In genomic region chr9:72274677-72275076, GRCm38 (mm10) we compare ENCODE assay signal across 8 mouse cellular contexts. TPM values are rescaled to one million over a fixed set of nuclear protein-coding genes. Genes with fewer than 3 reads are reported as not detected.
DNase-seq lines count a peak whose midpoint lies in the region; ATAC-seq and TF ChIP-seq lines count a peak whose summit lies in the region.

Zfp280d (plus strand) TSS chr9:72274860.

- peak; percentile 19; the same call in 1 of the 2 replicates for TF ChIP-seq POLR2A in bone marrow macrophage, adult 2 months (IDR thresholded peaks at IDR 0.05; ENCODE audit: borderline replicate concordance, low read depth, low read length)
- TF ChIP-seq POLR2A in embryonic fibroblast, embryonic 13.5 days (IDR thresholded peaks at IDR 0.05; ENCODE audit: low read depth, low read length): peak; percentile 66; the same call in 1 of the 2 replicates

- H3K9ac ChIP-seq in kidney, embryonic 15.5 days: peak within 1 kb of the TSS; percentile 86

- H3K36me3 ChIP-seq in heart, embryonic 10.5 days: no peaks in the 10 kb centered on the region
- H3K36me3 ChIP-seq in kidney, embryonic 15.5 days: no peaks in the 10 kb centered on the region

- H3K27me3 ChIP-seq in heart, embryonic 10.5 days (ENCODE audit: insufficient read depth, poor library complexity, severe bottlenecking): no peaks in the 10 kb centered on the region
- H3K27me3 ChIP-seq in kidney, embryonic 15.5 days: no peaks in the 10 kb centered on the region

- H3K9me3 ChIP-seq in heart, embryonic 10.5 days: peaks cover 6% of the 10 kb centered on the region; the same call in 1 of the 2 replicates
- H3K9me3 ChIP-seq in kidney, embryonic 15.5 days (replicated peaks): 0 out of 2 replicates have a peak, but pooled peaks cover 3% of the 10 kb centered on the region

- H3K4me3 ChIP-seq in bone marrow macrophage, adult 2 months (ENCODE audit: insufficient read depth, low read length): peak within 1 kb of the TSS; percentile 98
- H3K4me3 ChIP-seq in embryonic fibroblast, embryonic 13.5 days (ENCODE audit: insufficient read depth, low read length): peak within 1 kb of the TSS; percentile 90
- H3K4me3 ChIP-seq in heart, embryonic 10.5 days: peak within 1 kb of the TSS; percentile 85
- H3K4me3 ChIP-seq in kidney, embryonic 15.5 days (replicated peaks): peak within 1 kb of the TSS; percentile 60

- WGBS in heart, embryonic 10.5 days: 2% methylated on average over 37 of the region's 57 CpGs
- 1% methylated on average over 55 of the region's 57 CpGs for WGBS in kidney, embryonic 15.5 days

- peaks cover 17% of the 10 kb centered on the region for H3K4me1 ChIP-seq in bone marrow macrophage, adult 2 months (ENCODE audit: control insufficient read depth, insufficient read depth, low read length)
- H3K4me1 ChIP-seq in embryonic fibroblast, embryonic 13.5 days (ENCODE audit: control insufficient read depth, insufficient read depth, low read length): no peaks in the 10 kb centered on the region; the same call in 1 of the 2 replicates
- H3K4me1 ChIP-seq in heart, embryonic 10.5 days: peaks cover 13% of the 10 kb centered on the region
- peaks cover 13% of the 10 kb centered on the region for H3K4me1 ChIP-seq in kidney, embryonic 15.5 days

- DNase-seq in A20 (ENCODE audit: low read depth, low spot score) (peak; percentile 92), liver (peak; percentile 93)
- peak; percentile 95 for DNase-seq in heart, embryonic 10.5 days (ENCODE audit: low spot score)
- peak; percentile 86 to 92 for DNase-seq in spleen, postnatal 4 days (ENCODE audit: low spot score in 2 of 2)

- H3K27ac ChIP-seq in bone marrow macrophage, adult 2 months (ENCODE audit: insufficient read depth, low read depth, low read length): peak within 1 kb of the TSS; percentile 84
- peak within 1 kb of the TSS; percentile 86 for H3K27ac ChIP-seq in embryonic fibroblast, embryonic 13.5 days (ENCODE audit: insufficient read depth, low read length)
- peak within 1 kb of the TSS; percentile 98 for H3K27ac ChIP-seq in heart, embryonic 10.5 days
- peak within 1 kb of the TSS; percentile 96 for H3K27ac ChIP-seq in kidney, embryonic 15.5 days

- peak within 1 kb of the TSS; percentile 78 for H3K4me2 ChIP-seq in kidney, embryonic 15.5 days

- TF ChIP-seq CTCF in bone marrow macrophage, adult 2 months (IDR thresholded peaks at IDR 0.05; ENCODE audit: low read depth, low read length): no peak
- TF ChIP-seq CTCF in embryonic fibroblast, embryonic 13.5 days (IDR thresholded peaks at IDR 0.05; ENCODE audit: borderline replicate concordance, insufficient read depth, low read length): no peak

- peak; percentile 99 for ATAC-seq in kidney, embryonic 15.5 days (replicated peaks; ENCODE audit: low FRiP score)
- ATAC-seq in monocyte, adult 5-6 weeks (replicated peaks; ENCODE audit: insufficient number of reproducible peaks, low FRiP score, low TSS enrichment, poor library complexity, severe bottlenecking): peak; percentile 94

RNA-seq across cellular contexts. Expression of gene Zfp280d, which starts in this region (rescaled TPM):
- polyA plus RNA-seq in bone marrow macrophage, adult 2 months (2012; ENCODE audit: insufficient read depth, insufficient read length, missing spikeins): 17.5 and 19.2 TPM in 2 replicates
- 39.8 and 52.3 TPM in 2 replicates for polyA plus RNA-seq in embryonic fibroblast, embryonic 13.5 days (2011; ENCODE audit: insufficient read length, low read depth, missing spikeins)
- polyA plus RNA-seq in heart, embryonic 10.5 days (2016; fragmentation: Nextera tagmentation; extraction: Ambion mirVana): 29.0 and 34.0 TPM in 2 replicates
- polyA plus RNA-seq in kidney, embryonic 15.5 days (2015; fragmentation: Nextera tagmentation; extraction: Ambion mirVana): 38.4 and 41.3 TPM in 2 replicates
- total RNA-seq in monocyte, adult 5-6 weeks (2017): 35.3 to 65.8 TPM (median 39.4 TPM) in 3 replicates

Comparison
In these comparisons a context has a peak if more than half of its experiments do, and no peak if none do; other contexts are left out.
1. Peak in every context shown above with its lines: DNase-seq, ATAC-seq, H3K4me3 ChIP-seq and H3K27ac ChIP-seq.